22 mouse cellular contexts compared by ENCODE assay signal in genomic region chr5:72353746-72354145, GRCm38 (mm10).
DNase-seq lines count a peak whose midpoint lies in the region; ATAC-seq and TF ChIP-seq lines count a peak whose summit lies in the region.
"Had no signal": no experiment of that assay in that cellular context is flagged by ENCODE, and none has a peak within 500 bp of the region (broad histone marks: within the 10 kb centered on the region; RNA-seq: fewer than 3 reads in every experiment).

No protein-coding gene starts in this region.

- TF ChIP-seq POLR2A in cerebellum, adult 2 months (IDR thresholded peaks at IDR 0.05; ENCODE audit: borderline replicate concordance, insufficient read depth, low read length) = no peak

- no peaks in the 10 kb centered on the region for H3K9me3 ChIP-seq in embryonic facial prominence, embryonic 14.5 days (ENCODE audit: control insufficient read depth, low read length)
- no peaks in the 10 kb centered on the region for H3K9me3 ChIP-seq in embryonic facial prominence, embryonic 10.5 days
- H3K9me3 ChIP-seq: embryonic facial prominence, embryonic 13.5 days; forebrain, embryonic 13.5 days; forebrain, embryonic 15.5 days; G1E had no signal

- no peak overlapping the region for H3K4me3 ChIP-seq in embryonic facial prominence, embryonic 14.5 days (ENCODE audit: low read depth, low read length)
- H3K4me3 ChIP-seq in embryonic facial prominence, embryonic 10.5 days = no peak overlapping the region
- H3K4me3 ChIP-seq in cerebellum, adult 2 months (replicated peaks; ENCODE audit: insufficient read depth, low read depth, low read length) = no peak overlapping the region
- H3K4me3 ChIP-seq: embryonic facial prominence, embryonic 13.5 days; forebrain, embryonic 13.5 days; forebrain, embryonic 15.5 days had no signal

- H3K27ac ChIP-seq in embryonic facial prominence, embryonic 14.5 days (replicated peaks; ENCODE audit: low read depth, low read length) = no peak overlapping the region
- no peak overlapping the region for H3K27ac ChIP-seq in embryonic facial prominence, embryonic 10.5 days (replicated peaks)
- H3K27ac ChIP-seq in cerebellum, adult 2 months (ENCODE audit: insufficient read depth, low read length) = no peak overlapping the region
- H3K27ac ChIP-seq: embryonic facial prominence, embryonic 13.5 days; forebrain, embryonic 13.5 days; forebrain, embryonic 15.5 days had no signal

- 52% methylated on average over 4 of the region's 4 CpGs for WGBS in embryonic facial prominence, embryonic 14.5 days
- WGBS in embryonic facial prominence, embryonic 10.5 days = 73% methylated on average over 4 of the region's 4 CpGs
- 31% methylated on average over 4 of the region's 4 CpGs for WGBS in cerebellum, adult 2 months

- no peak overlapping the region for H3K9ac ChIP-seq in embryonic facial prominence, embryonic 14.5 days (ENCODE audit: low read depth, low read length)
- H3K9ac ChIP-seq: embryonic facial prominence, embryonic 13.5 days; forebrain, embryonic 13.5 days; forebrain, embryonic 15.5 days; forebrain, postnatal 0 days had no signal

- no peaks in the 10 kb centered on the region for H3K4me1 ChIP-seq in embryonic facial prominence, embryonic 14.5 days (ENCODE audit: control insufficient read depth, insufficient read depth, low read length)
- H3K4me1 ChIP-seq in embryonic facial prominence, embryonic 10.5 days = no peaks in the 10 kb centered on the region
- H3K4me1 ChIP-seq in cerebellum, adult 2 months (ENCODE audit: control insufficient read depth, insufficient read depth, low read length) = no peaks in the 10 kb centered on the region; the same call in 1 of the 2 replicates
- H3K4me1 ChIP-seq: forebrain, embryonic 13.5 days; forebrain, embryonic 15.5 days had no signal

- no peaks in the 10 kb centered on the region for H3K27me3 ChIP-seq in embryonic facial prominence, embryonic 14.5 days (replicated peaks; ENCODE audit: control insufficient read depth, insufficient read depth, low read length)
- no peaks in the 10 kb centered on the region for H3K27me3 ChIP-seq in embryonic facial prominence, embryonic 10.5 days (replicated peaks; ENCODE audit: low read depth, poor library complexity, severe bottlenecking)
- no peaks in the 10 kb centered on the region for H3K27me3 ChIP-seq in cerebellum, adult 2 months (ENCODE audit: control insufficient read depth, insufficient read depth, low read length)
- H3K27me3 ChIP-seq: CH12.LX; forebrain, embryonic 13.5 days; forebrain, embryonic 15.5 days; Patski had no signal

- no peak for ATAC-seq in embryonic facial prominence, embryonic 14.5 days (ENCODE audit: low read depth)
- ATAC-seq in megakaryocyte, adult 5-6 weeks (ENCODE audit: poor library complexity, severe bottlenecking) = no peak
- ATAC-seq: activated CD4-positive, CD25-positive, alpha-beta regulatory T cell, adult 4 months; forebrain, embryonic 13.5 days; forebrain, embryonic 15.5 days; forebrain, postnatal 0 days; Patski had no signal

- DNase-seq in embryonic facial prominence, embryonic 14.5 days (ENCODE audit: low spot score) = peak; percentile 44
- DNase-seq in embryonic facial prominence, embryonic 10.5 days (ENCODE audit: low spot score) = no peak
- peak; percentile 81 for DNase-seq in 3T3-L1 (ENCODE audit: low read depth, low spot score)
- peak; percentile 7 for DNase-seq in NIH3T3 (ENCODE audit: low read depth)
- no peak for DNase-seq in cerebellum, adult 2 months
- DNase-seq: adrenal gland, adult 8-10 months; adrenal gland, postnatal 14 days; adrenal gland, postnatal 36 days; cerebellum, adult 11 months; cerebellum, adult 18-20 months; cerebellum, adult 9-10 months; cerebellum, postnatal 10 days; cerebellum, postnatal 25 days; forebrain, postnatal 0 days had no signal

- H3K36me3 ChIP-seq in embryonic facial prominence, embryonic 14.5 days (ENCODE audit: control insufficient read depth, insufficient read depth, low read length) = no peaks in the 10 kb centered on the region
- H3K36me3 ChIP-seq in embryonic facial prominence, embryonic 10.5 days (replicated peaks) = no peaks in the 10 kb centered on the region
- H3K36me3 ChIP-seq: embryonic facial prominence, embryonic 13.5 days; forebrain, embryonic 15.5 days; G1E had no signal

- H3K4me2 ChIP-seq in embryonic facial prominence, embryonic 14.5 days (ENCODE audit: low read depth, low read length) = no peak overlapping the region
- H3K4me2 ChIP-seq: embryonic facial prominence, embryonic 13.5 days; forebrain, embryonic 13.5 days; forebrain, embryonic 15.5 days had no signal

- TF ChIP-seq CTCF in cerebellum, adult 2 months (IDR thresholded peaks at IDR 0.05; ENCODE audit: borderline replicate concordance, insufficient read depth, low read depth, low read length) = no peak

Comparison
In these comparisons a context has a peak if more than half of its experiments do, and no peak if none do; other contexts are left out.
1. DNase-seq: peak in embryonic facial prominence, embryonic 14.5 days (single experiment), 3T3-L1 (single experiment) and NIH3T3 (single experiment); none in embryonic facial prominence, embryonic 10.5 days (single experiment) and cerebellum, adult 2 months (0 of 2).